Mouse (Mus musculus): Measurements from ENCODE around the gene Rhbg. TPM values are rescaled to one million over a fixed set of nuclear protein-coding genes. Genes with fewer than 3 reads are reported as not detected.

Rhbg gene
- total and polyA plus RNA-seq, 2 experiments from 2014 or later, result 0.41 to 1.0 TPM

DNA sequence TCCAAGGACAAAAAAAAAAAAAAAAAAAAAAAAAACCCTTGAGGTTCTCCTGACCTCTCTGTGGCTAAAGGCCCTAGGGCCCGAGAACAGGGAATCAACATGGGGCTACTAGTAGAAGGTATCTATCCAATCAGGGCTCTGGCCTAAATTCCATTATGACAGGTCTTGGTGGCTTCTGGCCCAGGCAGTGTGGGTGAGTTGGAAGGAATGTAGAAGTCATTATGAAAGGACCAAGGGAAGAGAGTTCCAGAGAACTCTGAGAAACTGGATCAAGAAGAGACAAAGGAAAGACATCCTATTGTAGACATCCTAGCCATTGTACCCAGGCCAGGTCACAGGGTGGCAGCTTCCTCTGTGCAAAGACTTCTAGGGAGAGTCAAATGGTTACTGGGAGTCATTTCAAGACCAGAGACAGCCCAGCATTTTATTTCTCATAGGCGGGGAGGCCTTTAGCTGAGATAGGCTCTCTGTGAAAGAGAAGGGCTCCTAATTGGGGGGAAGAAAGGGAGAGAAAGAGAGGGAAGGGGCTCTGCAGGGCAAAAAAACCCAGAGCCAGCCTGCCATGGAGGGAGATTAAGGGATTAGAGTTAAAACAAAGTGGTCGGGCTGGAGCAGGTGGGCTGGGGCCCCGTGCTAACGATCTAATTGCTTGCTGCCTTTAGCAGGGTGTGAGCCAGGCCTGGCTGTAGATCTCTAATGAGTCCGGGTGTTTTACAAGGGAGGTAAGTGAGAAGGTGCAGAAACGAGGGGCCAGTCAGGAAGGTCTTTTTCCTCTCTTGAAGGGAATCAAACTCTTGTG is 21.5 kb downstream of the Rhbg start:
- H3K36me3 ChIP-seq (ENCODE audit: insufficient read depth, low read length), result peaks cover 3% of the 10 kb centered on the region; the same call in 1 of the 2 replicates
- WGBS, result 17% methylated on average over 7 of the region's 7 CpGs
- no peak overlapping the region for H3K4me3 ChIP-seq (ENCODE audit: low read depth, low read length)
- no peak for TF ChIP-seq CTCF (IDR thresholded peaks at IDR 0.05)
- H3K27me3 ChIP-seq (ENCODE audit: insufficient read depth, low read length), result no peaks in the 10 kb centered on the region
- no peak overlapping the region for H3K9ac ChIP-seq (replicated peaks; ENCODE audit: low read length, poor library complexity, severe bottlenecking)
- H3K27ac ChIP-seq (ENCODE audit: low read depth, low read length), result peak overlapping the region; percentile 60
- ATAC-seq (ENCODE audit: low FRiP score) (no peak), DNase-seq (ENCODE audit: low spot score) (no peak)
- no peak overlapping the region for H3K4me2 ChIP-seq (ENCODE audit: low read depth, low read length, poor library complexity, severe bottlenecking)
- H3K9me3 ChIP-seq (ENCODE audit: low read length), result no peaks in the 10 kb centered on the region
- no peaks in the 10 kb centered on the region for H3K4me1 ChIP-seq (ENCODE audit: insufficient read depth, low read length)

DNA sequence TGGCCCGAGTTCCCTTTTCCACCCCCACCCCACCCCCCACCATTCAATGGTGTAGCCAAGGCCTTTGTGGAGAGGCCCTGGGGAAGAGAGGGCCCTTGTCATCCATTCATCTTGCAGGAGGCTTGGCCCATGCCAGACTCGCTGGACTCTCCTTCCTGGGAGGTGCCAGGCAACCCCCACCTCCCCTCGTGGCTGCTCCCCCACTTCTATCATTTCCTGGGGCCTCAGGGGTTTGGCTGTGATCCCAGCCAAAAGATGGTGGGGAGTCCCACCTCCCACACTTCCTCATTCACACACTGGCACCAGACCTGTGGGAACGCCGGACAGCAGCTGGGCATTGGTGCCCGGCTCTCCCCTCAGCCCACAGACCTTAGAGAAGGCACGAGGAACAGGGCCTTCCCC is 22.2 kb downstream of the Rhbg start:
- peak; percentile 89 for DNase-seq (ENCODE audit: low spot score)
- Histone ChIP-seq H3K36me3 (ENCODE audit: insufficient read depth, low read length) (peaks cover 6% of the 10 kb centered on the region; the same call in 1 of the 2 replicates), H3K9me3 (ENCODE audit: low read length) (no peaks in the 10 kb centered on the region), H3K9ac (replicated peaks; ENCODE audit: low read length, poor library complexity, severe bottlenecking) (no peak overlapping the region), H3K4me1 (ENCODE audit: insufficient read depth, low read length) (no peaks in the 10 kb centered on the region), H3K4me2 (ENCODE audit: low read depth, low read length, poor library complexity, severe bottlenecking) (no peak overlapping the region), H3K4me3 (ENCODE audit: low read depth, low read length) (no peak overlapping the region), H3K27ac (ENCODE audit: low read depth, low read length) (peak overlapping the region; percentile 60), H3K27me3 (ENCODE audit: insufficient read depth, low read length) (no peaks in the 10 kb centered on the region)
- 36% methylated on average over 7 of the region's 7 CpGs for WGBS
- no peak for TF ChIP-seq CTCF (IDR thresholded peaks at IDR 0.05)
- ATAC-seq (ENCODE audit: low FRiP score), result peak; percentile 83

DNA sequence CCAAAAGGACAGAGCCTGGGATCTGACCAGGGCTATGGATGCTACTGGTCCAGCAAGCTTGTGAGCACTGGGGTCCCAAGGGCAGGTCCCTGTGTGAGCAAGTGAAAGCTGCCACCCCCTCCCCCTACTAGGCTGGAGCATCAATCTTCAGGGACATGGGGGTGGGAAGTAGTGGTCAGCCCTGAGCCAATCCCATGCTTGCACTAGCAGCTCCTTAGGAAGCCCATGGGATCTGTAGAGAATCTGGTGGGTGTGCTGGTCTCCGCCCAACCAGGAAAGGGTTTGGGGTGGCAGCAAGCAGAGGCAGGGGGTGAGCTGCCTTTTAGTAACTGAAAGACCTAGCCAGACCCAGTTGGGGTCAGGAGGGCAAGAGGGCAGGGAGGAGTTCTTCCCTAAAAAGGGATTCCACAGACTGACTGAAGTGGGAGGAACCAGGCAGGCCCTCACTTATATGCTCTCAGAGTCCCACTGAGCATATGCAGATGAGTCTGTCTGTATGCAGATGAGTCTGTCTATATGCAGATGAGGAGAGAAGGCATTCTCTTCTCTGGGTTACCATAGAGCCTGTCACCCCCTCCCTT is 23.4 kb downstream of the Rhbg start:
- Histone ChIP-seq H3K4me1 (ENCODE audit: insufficient read depth, low read length) (no peaks in the 10 kb centered on the region), H3K9ac (replicated peaks; ENCODE audit: low read length, poor library complexity, severe bottlenecking) (0 out of 2 replicates have a peak overlapping the region, but pooled peaks have one; percentile 19)
- DNase-seq (ENCODE audit: low spot score), result peak; percentile 84

DNA sequence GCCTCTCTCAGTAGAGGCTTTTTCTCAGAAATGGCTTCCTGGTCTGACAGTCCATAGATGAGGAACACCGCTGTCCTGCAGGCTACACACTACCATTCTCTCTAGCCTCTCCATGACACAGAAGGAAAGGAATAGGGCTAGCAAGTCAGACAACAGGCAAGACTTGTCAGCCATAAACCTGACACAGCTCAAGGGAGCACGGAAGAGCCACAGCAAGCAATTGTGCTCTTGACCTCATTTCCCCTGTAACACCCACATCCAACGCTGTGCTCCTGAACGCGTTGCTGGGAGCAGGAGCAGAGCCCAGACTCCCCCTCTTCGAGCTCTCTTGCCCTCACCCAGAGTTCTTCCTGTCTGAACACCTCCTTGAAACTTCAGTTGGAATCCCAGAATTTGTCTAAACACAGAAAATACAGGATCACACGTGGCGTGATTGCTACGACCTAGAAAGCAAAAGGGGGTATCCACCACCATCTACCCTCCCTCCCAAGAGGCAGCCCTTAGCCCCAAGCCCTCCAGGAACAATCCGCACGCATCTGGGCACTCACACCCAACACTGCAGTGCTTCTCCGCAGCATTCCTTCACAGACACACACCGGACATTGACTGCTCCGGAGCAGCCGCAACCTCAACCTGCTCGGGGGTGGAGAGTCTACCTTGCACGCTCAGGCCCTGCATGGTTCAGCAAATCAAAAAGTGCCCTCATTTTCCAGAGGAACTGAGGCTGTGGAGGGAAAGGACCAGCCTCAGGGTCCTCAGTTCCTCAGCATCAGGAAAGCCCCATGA is 24.1 kb downstream of the Rhbg start:
- WGBS, result 35% methylated on average over 17 of the region's 17 CpGs
- peaks cover 15% of the 10 kb centered on the region; the same call in 1 of the 2 replicates for H3K36me3 ChIP-seq (ENCODE audit: insufficient read depth, low read length)
- no peaks in the 10 kb centered on the region for H3K4me1 ChIP-seq (ENCODE audit: insufficient read depth, low read length)
- peak overlapping the region; percentile 60 for H3K27ac ChIP-seq (ENCODE audit: low read depth, low read length)
- ATAC-seq (ENCODE audit: low FRiP score), result no peak; the same call in 1 of the 2 replicates
- no peaks in the 10 kb centered on the region for H3K9me3 ChIP-seq (ENCODE audit: low read length)
- H3K4me2 ChIP-seq (ENCODE audit: low read depth, low read length, poor library complexity, severe bottlenecking), result no peak overlapping the region
- H3K4me3 ChIP-seq (ENCODE audit: low read depth, low read length), result no peak overlapping the region
- no peak for DNase-seq (ENCODE audit: low spot score)
- no peaks in the 10 kb centered on the region for H3K27me3 ChIP-seq (ENCODE audit: insufficient read depth, low read length)
- no peak for TF ChIP-seq CTCF (IDR thresholded peaks at IDR 0.05)
- H3K9ac ChIP-seq (replicated peaks; ENCODE audit: low read length, poor library complexity, severe bottlenecking), result no peak overlapping the region

More for the DNA sequence above, 23.4 kb downstream of the Rhbg start:
- no peak for TF ChIP-seq CTCF (IDR thresholded peaks at IDR 0.05)
- H3K27me3 ChIP-seq (ENCODE audit: insufficient read depth, low read length), result no peaks in the 10 kb centered on the region
- H3K9me3 ChIP-seq (ENCODE audit: low read length), result no peaks in the 10 kb centered on the region
- peak overlapping the region; percentile 60 for H3K27ac ChIP-seq (ENCODE audit: low read depth, low read length)
- 28% methylated on average over 1 of the region's 1 CpGs for WGBS
- H3K4me3 ChIP-seq (ENCODE audit: low read depth, low read length), result no peak overlapping the region
- H3K4me2 ChIP-seq (ENCODE audit: low read depth, low read length, poor library complexity, severe bottlenecking), result no peak overlapping the region
- peaks cover 8% of the 10 kb centered on the region; the same call in 1 of the 2 replicates for H3K36me3 ChIP-seq (ENCODE audit: insufficient read depth, low read length)
- ATAC-seq (ENCODE audit: low FRiP score), result peak; percentile 72

DNA sequence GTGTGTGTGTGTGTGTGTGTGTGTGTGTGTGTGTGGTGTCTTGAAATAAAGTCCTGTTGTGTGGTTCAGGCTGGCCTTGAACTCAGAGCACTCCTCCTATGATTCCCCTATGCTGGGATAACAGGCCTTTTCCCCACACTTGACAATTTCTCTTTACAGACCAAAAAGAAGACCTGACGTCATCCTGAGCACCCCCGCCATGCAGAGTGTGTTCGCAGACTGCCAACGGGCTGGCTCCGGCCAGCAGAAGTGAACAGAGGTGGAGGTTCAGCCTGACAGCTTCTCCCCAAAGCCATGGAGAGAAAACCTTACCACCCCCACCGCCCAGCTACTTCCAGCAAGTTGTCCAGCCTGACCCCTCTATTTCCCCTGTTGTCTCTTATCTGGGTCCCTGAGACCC is 25.0 kb downstream of the Rhbg start:
- Histone ChIP-seq H3K9me3 (ENCODE audit: low read length) (no peaks in the 10 kb centered on the region), H3K4me1 (ENCODE audit: insufficient read depth, low read length) (no peaks in the 10 kb centered on the region), H3K27ac (ENCODE audit: low read depth, low read length) (no peak overlapping the region), H3K27me3 (ENCODE audit: insufficient read depth, low read length) (no peaks in the 10 kb centered on the region), H3K4me2 (ENCODE audit: low read depth, low read length, poor library complexity, severe bottlenecking) (no peak overlapping the region), H3K36me3 (ENCODE audit: insufficient read depth, low read length) (peaks cover 20% of the 10 kb centered on the region; the same call in 1 of the 2 replicates), H3K9ac (replicated peaks; ENCODE audit: low read length, poor library complexity, severe bottlenecking) (no peak overlapping the region), H3K4me3 (ENCODE audit: low read depth, low read length) (no peak overlapping the region)
- TF ChIP-seq CTCF (IDR thresholded peaks at IDR 0.05), result no peak
- WGBS, result 70% methylated on average over 6 of the region's 6 CpGs
- DNase-seq (ENCODE audit: low spot score), result peak; percentile 15
- no peak for ATAC-seq (ENCODE audit: low FRiP score)

Data from midbrain, postnatal 0 days (tissue).